Mouse (Mus musculus) ES-CJ7 (cell line): ENCODE data around the gene Hk2.

Experiments
- DNase-seq: peaks from one replicate; pipeline ENCODE4 v3.0.0; 2011; ENCODE audit warnings: low read depth, low spot score

Gene Hk2

DNA sequence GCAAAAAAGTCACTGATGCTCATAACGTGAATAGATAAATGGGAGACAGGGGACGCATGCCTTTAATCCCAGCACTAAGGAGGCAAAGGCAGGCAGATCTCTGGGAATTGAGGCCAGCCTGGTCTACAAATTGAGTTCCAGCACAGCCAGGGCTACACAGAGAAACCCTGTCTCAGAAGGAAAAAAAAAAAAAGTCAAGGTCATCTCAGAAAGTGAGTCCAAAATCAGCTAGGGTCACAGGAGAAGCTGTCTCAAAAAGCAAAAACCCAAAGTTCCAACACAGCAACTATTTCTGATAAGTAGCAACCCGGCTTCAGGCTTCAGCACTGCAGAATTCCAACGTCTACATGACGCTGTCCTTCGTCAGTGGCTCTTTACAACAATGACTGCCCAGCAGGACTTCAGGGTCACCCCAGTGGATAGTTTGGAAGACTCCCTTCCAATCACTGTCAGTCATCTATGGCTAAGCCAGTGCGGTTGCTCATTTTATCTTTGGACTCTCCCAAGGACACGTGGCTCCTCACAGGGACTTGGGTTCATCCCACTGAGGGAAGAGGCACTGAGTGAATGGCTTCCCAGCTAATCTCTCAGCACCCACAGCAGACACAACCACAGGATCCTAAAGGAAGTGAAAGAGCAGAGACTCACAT lies 33.3 kb downstream of the Hk2 start:
- no peak for DNase-seq

DNA sequence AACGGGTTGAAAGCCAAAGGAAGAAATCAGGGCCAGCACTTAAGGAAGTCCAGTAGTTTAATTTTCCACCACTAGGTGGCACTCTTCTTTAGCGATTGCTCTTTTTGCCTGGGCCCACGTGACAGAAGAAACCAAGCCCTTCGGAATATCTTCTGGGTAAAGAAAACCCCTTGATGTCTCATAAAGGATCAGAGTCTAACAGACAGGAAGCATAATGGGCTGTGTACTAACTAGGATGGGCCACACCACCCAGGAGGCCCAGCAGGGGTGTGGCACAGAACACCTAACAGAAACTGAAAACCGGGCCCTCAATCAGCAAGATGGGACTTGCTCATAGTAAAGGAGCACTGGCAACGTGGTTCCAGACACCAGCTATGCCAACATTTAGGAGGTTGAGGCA lies 34.0 kb downstream of the Hk2 start:
- DNase-seq: peak; percentile 53

GRCm38 (mm10) chr6:82737634-82738540 lies 36.4 kb downstream of the Hk2 start:
- no peak for DNase-seq

DNA sequence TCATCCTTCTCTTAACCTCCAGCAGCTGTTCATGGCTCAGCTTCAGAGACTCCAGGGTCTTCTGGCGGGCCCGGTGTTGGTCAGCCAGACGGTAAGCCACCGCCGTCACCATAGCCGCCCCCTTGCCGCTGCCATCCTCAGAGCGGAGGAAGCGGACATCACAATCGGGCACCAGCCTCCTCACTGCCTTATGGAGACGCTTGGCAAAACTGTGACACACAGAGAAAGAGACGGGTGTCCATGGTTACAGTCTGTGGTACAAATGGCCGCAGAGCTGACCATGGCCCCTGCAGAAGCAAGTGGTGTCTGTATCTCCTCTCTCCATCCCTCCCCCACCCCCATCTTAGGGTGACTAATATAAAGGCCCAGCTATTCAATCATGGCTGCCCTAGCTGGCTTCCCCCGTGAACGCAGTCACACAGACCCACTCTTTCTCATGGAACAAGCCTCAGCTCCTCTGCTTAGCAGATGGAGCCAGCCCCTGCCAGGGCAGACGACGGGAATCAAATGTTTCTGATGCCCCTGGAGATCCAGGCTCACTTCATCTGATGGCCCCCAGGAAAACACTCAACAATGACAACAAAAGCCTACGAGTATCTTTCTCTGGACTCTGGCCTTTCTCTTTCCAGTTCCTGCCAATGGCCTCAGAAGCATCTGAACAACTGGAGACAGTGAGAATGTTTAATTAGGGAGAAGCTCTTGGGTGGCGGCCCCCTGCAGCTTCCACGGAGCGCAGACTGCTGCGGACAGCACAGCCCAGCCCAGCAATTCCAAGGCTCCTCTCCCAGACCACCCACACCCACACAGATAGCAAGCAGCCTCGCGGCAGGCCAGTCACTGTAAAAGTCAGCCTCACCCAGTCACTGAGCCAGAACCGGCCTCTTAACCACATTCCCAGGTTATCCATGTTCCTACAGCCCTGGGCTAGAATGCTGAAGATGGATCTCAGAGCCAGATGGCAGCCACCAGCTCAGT lies 37.3 kb downstream of the Hk2 start:
- no peak for DNase-seq

DNA sequence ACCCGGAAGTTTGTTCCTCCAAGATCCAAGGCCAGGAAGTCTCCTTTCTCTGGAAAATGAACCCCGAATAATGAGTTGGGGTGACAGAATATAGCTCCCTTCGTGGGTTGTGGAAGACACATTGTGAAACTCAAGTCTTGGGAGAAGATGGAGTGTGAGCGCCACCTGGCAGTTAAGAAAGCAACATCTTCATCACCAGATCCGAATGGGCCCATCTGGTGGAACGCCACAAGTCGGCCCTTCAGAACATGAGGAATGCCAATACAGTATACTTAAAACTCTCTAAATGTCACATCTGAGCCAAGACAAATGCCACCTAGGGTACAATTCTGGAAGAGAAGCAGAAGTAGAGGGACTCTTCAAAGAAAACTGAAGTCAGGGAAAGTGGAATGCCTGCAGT lies 38.9 kb downstream of the Hk2 start:
- peak; percentile 71 for DNase-seq

DNA sequence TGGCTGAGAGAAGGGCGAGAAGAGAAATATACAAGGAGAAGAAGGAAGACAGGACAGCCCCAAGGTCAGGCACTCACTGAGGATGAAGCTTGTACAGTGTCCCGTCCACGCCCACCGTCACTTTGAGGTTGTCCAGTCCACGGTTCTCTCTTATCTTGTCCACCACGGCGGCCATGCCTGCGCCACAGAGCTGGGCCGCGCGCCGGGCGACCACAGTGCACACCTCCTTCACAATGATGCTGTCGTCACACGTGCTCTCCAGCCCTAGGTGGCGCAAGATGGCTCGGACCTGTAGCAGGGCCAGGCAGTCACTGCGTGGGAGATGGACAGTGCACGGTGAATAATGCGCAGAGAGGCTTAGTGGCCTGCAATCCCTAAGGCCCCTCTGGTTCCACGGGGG lies 45.6 kb downstream of the Hk2 start:
- DNase-seq: no peak

DNA sequence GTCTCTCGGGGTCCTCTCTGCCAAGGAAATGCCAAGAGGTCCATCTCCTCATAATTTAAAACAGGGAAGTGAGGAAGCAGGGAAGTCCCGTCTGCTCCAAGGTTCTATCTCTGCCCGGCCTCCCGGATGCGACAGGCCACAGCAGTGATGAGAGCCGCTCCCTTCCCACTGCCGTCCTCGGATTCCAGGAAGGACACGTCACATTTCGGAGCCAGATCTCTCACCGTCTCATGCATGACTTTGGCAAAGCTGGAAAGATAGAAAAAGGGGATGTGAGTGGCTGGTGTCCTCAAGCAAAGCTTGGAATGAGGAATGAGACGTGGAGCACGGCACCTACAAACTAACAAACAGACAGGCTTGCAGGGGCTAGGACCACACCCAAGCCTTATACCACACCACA lies 47.0 kb downstream of the Hk2 start:
- DNase-seq: no peak

DNA sequence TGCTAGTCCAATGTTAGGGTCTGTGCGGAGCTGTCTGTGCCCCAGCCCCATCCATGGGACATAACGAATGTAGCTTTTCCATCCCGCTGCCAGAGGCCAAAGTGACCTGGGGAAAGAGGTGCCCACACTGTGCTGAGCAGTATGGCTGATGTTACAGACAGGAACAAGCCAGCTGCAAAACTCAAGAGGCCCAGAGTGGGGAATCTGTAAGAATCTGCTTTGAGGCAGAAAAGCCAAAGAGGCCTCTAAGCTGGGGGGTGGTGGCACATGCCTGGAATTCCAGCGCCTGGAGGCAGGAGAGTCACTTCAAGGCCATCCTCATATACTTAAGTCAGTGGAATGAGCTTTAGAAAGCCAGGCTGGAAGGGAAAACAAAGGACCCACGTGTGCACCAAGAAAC lies 50.9 kb downstream of the Hk2 start:
- peak; percentile 92 for DNase-seq

GRCm38 (mm10) chr6:82716126-82716525 lies 58.1 kb downstream of the Hk2 start:
- no peak for DNase-seq

GRCm38 (mm10) chr6:82715653-82716052 lies 58.6 kb downstream of the Hk2 start:
- DNase-seq: no peak

- no peak for DNase-seq
Observed at GRCm38 (mm10) chr6:82715253-82715652, 59.0 kb downstream of the Hk2 start.

- DNase-seq: no peak
Observed at GRCm38 (mm10) chr6:82714841-82715240, 59.4 kb downstream of the Hk2 start.

DNA sequence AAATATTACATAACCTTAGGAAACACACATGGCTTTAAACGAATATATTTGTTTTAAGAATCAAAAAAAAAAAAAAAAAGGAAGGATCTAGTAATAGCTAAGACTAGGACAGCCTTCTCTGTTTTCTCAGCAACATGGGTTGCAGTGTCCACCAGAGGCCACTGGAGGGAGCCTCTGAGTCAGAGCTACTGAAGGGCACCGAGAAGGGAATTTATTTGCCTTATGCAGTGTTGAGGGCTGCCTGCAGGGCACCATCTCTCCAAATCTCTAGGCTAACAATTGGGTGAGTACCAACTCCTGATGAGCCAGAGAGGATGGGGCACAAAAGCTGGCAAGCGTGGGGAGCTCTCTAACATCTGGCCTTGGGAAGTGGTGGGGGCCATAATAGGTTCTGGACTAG lies 60.0 kb downstream of the Hk2 start:
- DNase-seq: peak; percentile 92

- DNase-seq: peak; percentile 52
Observed at GRCm38 (mm10) chr6:82707742-82708141, 66.5 kb downstream of the Hk2 start.

DNA sequence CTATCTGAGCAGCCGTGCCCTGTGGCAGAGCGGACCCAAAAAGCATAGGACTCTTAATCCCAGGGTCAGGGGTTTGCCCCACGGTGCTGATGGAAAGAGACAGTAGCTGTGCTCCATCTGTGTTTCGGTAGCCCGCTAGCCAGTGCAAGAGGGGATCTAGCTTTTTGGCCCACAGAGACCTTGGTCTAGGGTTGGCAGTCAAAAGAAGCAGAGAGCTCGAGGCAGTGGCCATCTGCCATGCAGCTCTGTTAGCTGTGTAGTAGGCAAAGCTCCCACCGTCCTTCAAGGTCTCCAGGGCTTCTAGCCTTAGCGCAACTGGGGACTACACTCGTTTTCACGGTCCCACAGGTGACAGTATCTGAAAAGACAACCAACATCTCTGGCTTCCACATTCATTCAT lies 67.0 kb downstream of the Hk2 start:
- DNase-seq: no peak

DNA sequence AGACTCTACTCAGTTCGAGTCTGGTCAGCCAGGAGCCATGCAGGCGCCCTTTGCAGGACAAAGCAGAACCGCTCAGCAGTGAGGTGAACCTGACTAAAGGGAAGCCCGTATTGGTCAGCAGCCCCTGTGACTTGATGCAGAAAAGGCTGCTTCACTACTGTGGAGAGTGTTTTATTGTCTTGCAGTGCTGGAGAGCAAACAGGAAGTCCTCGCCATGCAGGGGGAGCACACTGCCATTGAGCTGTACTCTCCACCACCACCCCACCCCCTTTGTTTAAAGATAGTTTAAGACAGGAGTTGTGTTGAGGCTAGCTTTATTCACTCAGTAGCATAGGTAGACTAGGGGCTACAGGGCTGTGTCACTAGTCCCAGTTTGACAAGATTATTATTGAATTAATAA lies 69.0 kb downstream of the Hk2 start, which contains the start of gene Pole4:
Pole4 (minus strand) TSS at position 145 of the 400 bp plus-strand sequence.
- peak; percentile 60 for DNase-seq

DNA sequence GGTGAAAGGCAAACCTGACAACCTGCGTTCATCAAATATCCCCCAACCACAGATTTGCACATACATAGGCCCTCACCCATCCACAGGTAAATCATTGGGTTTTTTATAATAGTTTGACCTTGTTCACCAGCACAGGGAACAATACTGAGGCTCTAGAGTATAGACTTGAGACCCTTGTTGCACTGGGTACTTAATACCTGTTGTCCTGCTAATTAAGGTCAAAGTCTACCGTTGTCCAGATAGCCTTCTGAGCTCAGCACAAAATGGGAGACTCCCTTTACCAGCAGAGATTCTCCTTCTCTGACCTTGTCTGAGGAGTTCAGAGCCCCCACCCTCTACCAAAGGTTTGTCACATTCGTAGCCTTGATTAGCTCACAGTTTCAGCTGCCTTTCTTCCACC lies 70.5 kb downstream of the Hk2 start:
- DNase-seq: peak; percentile 100

- peak; percentile 98 for DNase-seq
Observed at GRCm38 (mm10) chr6:82702593-82703017, 71.6 kb downstream of the Hk2 start.

DNA sequence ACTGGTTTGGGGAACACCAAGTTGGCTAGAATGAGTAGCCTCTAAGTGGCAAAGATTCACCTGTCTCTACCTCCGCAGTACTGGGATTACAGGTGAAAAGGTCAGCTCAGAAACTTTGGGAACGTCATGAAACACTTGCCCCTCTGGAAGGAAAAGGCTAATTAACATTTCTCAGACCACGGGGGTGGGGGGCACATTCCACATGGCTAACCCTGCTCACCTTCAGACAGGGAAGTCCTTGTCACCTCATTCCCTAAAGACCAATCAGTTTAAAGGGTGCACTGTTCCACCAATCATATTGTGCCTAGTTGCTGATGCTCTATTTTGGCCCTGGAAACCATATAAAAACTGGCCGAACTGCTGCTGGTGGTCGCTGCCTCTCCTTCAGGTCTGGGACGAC lies 73.0 kb downstream of the Hk2 start:
- DNase-seq: peak; percentile 89

DNA sequence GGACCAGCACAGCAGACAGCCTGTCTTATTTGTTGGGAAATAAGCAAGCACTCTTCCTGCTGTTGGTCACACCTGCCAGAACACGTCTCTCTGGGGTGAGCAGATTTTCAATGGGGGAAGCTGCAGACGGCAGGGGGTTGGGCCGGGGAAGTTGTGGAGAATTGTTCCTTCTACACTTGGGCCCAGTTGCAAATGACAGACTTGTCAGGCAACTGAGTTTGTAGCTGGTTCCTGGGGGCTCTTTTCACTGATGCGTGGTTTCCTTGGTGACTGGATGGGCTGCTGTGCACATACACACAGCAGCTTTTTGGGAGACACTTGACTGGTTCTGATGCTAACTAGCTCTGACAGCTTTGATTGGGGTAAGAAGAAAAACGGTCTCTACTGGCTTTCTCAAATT lies 74.4 kb downstream of the Hk2 start:
- peak; percentile 62 for DNase-seq

DNA sequence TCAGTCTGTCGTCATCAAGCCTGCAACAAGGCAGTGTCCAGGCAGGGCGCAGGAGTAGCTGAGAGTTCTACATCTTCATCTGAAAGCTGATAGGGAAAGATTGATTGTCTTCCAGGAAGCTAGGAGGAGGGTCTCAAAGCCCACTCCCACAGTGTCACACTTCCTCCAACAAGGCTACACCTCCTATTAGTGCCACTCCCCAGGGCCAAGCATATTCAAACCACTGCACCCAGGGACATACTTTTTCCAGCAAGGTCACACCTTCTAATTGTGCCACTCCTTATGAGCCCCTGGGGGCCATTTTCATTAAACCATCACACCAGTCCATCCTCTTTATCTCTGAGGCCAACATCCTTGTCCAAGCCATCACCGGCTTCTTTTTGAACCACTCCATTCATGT lies 77.5 kb downstream of the Hk2 start:
- peak; percentile 59 for DNase-seq

DNA sequence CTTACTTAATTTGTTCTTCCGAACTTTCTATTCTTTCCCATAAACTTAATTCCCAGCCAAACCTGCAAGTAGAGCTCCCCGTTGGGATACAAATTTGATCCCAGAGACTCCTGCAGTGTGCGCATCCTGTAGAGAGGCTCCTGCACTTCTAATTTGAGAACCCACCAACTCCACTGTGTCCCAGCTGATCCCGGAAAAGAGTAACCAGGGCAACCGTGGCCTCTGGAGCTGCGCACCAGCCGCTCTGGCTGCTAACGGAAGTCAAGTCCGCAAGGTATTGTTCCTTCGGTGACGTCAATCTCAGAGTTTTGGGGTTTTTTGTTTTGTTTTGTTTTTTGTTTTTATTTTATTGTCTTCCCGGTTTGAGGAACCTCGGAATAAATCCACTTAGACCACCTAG lies 79.6 kb downstream of the Hk2 start:
- DNase-seq: peak; percentile 74
